Mouse (Mus musculus) heart, postnatal 0 days (tissue): ENCODE measurements around the gene Ckap2l.

Experiments
- CTCF ChIP-seq: IDR thresholded peaks from 2 replicates; pipeline ENCODE4 v1.5.1; 2016; ENCODE audit warnings: antibody characterized with exemption, control low read depth, low read depth
- EP300 ChIP-seq: IDR thresholded peaks from 2 replicates; pipeline ENCODE4 v1.6.1; 2016; ENCODE audit warnings: antibody characterized with exemption, low read depth

DNA sequence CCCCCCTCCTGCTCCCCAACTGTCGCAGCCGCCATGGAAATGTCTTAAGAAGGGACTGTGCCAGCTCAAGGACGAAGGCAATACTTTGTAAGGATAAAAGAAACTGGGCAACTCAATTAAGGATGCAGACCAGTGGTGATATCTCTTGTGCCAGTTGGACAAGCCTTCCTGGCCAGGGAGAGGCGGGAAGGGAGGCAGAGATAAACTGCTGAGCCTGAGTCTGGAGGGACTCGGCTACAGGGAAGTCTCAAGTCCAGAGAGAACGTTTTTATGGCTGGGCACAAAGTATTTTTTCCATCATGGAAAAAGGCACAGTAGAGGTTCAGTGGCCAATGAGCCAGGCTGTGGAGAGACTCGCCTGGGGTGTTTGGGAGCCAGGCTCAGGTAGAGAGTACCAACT, 33.0 kb upstream of the Ckap2l start:
- TF ChIP-seq CTCF (no peak), EP300 (no peak)
